Mouse (Mus musculus): ENCODE measurements around the gene Zfp811.
"Not testable (repeated sequence)": the region's sequence is repeated elsewhere in the genome, so short reads cannot be mapped to it uniquely, and the experiment has no call there.

The Zfp811 gene

DNA sequence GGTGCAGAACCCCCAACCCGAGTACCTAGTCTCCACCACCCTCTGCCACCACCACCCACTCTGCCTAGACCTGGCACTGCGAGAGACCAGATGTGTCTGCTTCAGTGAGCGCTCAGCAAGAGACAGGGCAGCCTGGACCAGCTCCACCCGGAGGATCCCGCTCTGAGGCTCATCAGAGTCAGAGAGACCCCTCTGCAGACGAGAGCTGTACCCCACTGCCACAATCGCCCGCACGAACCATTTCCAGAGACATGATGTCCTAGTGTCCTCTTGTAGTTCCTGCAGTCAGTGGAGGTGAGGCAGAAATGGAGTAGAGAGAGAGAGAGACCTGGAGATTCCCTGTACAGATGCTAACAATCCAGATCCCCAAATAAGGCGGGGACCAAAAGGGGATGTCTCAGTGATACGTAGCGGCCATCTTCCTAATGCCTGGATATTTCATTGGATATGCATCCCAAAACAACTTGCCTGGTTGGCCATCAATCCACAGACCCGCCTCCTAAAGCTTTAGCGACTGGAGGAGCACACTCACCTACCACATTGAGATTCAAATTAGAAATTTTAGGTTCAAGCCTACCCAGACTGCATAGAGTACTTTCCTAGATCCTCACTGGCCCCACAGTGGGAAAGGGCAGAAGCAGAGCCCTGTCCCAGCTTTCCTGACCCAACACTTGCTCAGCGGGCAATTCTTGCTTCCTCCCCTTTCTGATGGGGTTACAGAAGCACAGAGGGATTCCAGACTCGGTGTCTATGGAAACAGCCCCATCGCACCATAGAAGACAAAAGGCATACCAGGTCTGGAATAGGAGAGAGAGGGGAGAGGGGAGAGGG is at the start of gene Zfp811:
TSS of gene Zfp811 (minus strand) at position 388 of the 831 bp plus-strand sequence.
- DNase-seq, result no peak

DNA sequence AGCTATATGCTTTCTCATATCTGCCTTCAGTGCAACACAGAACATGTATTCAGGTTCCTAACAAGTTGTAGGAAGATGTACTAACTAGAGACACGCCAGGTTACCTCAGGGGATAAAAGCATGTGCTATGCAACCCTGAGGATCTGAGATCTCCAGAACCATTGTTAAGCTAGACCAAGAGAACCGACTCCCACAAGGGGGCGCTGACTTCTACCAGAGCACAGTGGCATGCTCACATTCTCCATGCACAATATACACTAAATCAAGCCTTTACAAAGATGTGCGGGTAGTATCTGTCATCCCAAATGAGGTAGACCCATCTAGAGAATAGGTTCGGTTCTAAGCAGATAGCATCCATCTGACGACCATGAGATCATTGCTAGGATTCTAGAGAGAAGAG is 47.0 kb upstream of the Zfp811 start:
- DNase-seq, result not testable (repeated sequence)

DNA sequence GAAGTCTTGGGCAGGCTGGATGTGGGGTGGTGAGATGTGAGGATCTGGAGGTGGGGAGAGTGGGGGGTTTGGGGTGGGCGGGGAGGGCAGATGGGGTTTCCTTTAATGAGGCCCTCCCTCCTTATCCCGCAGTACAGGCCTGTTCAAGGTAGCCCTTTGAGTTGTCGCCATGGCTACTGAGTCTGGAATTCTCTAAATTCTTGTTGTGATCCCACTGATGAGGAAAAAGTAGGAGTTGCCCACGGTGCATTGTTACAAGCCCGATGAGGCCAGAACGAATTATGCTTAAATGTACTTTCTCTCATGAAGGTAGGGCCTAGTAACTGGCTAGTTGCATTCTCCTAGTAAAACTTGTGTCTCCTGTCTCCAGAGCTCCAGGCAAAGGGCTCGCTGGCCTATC is 41.9 kb upstream of the Zfp811 start:
- no peak for DNase-seq

DNA sequence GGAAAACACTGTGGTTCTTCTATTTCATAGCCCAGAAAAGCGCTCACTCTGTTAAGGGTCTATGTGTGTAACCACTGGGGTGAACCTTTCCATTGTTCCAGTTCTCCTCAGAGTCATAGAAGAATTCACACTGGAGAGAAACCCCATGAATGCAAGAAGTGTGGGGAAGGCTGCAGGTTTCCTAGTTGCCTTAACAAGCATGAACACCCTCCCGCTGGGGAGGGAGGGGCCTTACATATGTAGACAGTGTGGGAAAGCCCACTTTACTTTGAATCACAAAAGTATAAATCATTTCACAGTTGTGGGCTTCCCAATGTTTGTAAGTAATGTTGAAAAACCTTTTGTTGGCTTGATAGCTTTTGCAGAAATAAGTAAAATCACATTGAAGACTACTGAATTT is 31.7 kb upstream of the Zfp811 start:
- DNase-seq, result no peak

DNA sequence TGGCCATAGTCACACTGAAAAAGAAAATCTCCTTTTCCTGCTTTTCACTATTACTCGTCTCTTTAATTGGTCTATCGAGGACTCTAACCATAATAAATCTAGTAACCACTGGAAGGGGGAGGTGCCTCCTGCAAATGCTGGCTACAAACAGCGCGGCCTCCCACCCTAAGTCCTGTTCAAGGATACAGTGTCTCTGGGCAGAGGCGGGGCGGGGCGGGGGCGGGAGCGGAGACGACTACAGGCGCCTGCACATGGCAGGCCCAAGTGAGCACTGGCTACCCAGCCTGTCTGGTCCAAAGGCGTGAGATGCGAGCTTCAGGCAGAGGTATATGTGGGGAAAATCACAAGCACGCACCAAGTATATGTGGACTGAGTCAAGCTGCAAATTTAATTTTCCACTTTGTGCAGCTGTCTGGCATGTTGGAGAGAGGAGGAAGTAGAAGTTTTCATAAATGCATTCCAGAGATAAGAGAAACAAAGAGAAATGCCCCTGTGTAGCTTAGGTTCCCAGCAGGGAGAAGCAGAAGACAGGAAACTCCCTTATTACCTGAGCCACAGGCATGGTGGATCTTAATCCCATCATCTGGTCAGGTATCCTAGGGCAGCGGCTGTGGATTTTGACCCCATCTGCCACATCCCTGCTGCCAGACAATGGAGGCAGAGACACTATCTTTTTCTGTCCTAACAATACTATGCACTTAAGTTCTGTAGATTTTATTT is 29.5 kb upstream of the Zfp811 start:
- no peak for DNase-seq

DNA sequence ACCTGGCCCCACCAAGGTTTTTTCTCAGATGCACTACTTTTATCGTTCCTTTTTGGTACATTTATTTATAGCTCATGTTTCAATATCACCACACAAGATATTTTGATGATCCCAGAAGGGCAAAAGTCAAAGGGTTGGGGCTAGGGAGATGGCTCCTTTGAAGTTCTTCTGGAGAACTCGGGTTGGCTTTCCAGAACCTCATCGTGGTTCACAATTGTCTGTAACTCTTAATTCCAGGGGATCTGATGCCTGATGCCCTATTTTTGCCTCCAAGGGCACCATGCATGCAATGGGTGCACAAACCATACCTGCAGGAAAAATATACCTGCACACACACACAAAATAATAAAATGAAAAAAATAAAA is 20.7 kb upstream of the Zfp811 start:
- no peak for DNase-seq

DNA sequence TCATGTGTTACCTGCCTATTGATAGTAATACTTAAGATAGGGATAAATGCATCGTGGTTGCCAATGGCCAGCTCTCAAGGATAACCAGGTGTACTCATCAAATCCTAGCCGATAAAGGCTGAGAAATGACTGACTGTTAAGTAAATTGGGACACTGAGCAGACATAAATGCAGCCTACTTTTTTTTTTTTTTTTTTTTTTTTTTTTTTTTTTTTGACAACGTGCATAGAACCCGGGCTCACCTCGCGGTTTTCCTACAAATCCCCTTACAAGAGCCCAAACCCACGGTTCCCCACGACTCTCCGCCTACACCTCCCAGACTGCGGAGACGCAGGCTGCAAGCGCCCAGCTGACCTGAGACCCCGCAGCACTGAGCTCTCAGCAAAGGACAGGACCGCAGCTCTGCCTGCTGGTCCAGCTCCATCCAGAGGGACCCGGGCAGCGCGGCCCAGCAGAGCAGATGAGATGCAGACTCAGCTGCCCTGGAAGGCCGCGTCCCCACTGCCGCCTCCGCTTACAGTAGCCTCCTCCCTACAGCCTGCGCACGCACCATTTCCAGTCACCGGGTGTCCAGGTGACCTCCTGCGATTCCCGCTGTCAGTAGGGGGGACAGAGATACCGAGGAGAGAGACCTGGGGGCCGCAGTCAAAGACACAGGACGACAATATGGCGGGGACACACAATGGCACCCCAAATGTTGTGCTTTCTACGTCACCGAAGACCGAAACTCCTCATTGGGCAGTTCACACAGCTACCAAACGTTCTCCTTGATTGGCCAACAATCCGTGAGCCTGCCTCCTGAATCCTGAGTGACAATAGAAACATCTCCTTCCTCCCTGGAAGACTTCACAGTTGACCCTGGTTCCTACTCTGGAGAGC is 20.0 kb upstream of the Zfp811 start, which contains the start of gene Zfp799:
TSS of gene Zfp799 (minus strand) at position 722 of the 878 bp plus-strand sequence.
- DNase-seq, result peak; percentile 68

DNA sequence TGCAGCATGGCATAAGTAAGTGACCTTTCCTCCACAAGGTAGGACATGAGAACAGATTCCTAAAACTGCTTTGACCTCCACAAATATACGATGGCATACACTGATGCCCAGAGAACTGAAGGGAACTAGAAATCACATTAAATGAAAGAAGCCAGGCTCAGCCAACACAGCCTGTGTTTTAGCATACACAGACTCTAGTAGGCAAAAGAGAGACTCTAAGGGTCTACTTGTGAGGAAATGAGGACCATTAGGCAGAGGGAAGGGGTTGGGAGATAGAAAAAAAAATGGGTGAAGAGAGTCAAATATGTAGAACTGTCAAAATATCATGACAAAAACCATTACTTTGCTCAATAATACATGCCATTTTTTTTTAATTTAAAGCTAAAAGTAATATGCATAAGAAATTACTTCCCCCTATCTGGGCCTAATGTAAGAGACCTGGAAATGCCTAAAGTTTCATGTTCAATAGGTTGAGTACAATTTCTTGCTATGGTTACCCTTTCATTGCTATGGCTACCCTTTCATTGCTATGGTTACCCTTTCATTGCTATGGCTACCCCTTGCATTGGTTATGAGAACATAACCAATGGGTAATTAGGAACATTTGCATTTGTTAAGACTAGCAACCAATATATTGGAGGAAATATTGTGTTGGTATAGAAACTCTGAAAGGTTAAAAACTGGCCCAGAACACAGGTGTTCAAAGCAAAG is 6.5 kb upstream of the Zfp811 start:
- DNase-seq, result no peak

DNA sequence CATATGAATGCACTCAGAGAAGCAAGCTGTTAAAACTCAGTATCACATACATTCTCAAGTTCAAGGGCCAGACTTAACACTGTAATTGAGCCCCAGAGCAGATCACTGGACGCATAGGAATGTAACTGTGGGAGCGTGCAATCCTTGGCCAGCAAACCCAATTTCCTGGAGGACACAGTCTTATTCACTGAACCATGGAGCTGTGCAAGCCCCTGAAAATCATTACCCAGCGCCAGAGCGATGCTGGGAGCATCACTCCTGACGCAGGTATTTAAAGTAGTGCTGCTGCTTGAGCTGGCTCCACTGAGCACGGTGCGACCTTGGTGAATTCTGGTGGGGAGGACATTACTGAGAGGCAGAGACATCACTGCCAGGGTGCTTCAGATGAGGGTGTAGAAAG is 4.4 kb upstream of the Zfp811 start:
- no peak for DNase-seq

DNA sequence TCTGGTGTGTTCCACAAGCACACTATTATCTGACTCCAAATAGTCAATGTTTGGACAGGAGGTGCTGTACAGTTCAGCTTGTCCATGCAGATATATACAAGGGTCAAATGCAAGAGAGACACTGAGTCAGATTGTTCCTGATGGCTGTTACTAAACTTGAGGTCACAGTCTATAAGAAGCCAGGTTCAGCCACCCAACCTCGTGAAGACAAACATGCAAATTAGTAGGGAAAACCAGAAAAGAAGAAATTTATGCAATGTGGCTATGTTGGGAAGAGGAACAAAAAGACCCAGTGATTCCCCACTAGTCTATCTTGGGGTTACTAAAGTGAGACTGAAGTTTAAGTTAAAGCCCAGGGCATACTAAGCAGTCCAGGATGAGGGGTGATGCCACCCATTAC is 917 bp upstream of the Zfp811 start:
- no peak for DNase-seq

DNA sequence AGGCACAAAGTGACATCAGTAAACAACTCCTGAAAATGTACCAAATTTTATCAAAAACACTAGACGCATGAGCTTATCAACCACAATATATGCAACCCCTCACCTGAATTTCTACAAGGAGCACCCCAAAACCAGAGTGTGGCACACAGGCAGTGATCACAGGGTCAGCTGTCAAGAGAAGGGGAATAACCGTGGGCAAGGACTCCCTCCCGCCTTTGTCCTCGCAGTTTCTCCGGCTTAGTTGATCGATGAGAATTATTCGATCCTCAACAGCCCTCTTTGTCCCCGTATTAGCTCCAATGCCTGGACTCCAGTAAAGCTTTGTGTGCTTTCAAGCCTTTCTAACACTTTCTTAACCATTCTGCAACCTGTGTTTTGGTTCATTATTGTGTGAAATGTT is 810 bp downstream of the Zfp811 start:
- no peak for DNase-seq

DNA sequence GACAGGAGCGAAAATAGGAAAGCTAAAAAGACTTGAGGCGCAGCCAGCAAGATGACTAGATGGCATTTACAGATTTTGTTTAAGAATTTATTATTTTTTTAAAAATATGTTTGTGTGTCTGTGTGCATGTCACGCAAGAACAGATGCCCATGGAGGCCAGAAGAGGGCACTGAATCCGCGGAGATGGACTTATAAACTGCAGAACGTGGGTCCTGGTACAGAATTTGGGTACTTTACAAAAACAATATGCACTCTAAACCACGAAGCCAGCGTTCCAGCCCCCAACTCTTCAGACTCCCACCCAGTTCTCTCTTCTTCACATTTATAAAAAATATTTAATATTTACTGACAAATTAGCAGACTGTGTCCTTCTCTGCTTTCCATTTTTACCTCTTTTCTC is 20.5 kb downstream of the Zfp811 start:
- DNase-seq, result no peak

DNA sequence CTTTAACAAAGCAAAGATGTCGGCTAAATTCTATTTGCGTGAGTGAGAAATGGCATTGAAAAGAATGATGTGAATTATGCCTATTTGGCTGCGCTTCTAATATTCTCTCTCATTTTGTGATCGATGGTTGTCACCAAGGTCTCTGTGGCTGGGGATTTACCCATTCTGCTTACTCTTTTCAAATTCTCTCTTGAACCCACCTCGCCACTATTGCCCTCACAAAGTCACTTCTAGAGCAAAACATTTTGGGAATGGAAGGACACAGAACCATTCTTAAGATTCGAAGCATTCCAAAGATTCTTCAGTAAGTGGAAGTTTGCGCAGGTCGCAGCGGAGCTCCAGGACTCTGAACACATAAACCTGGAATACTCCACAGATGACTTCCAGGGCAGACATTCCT is 21.2 kb downstream of the Zfp811 start:
- DNase-seq, result no peak

DNA sequence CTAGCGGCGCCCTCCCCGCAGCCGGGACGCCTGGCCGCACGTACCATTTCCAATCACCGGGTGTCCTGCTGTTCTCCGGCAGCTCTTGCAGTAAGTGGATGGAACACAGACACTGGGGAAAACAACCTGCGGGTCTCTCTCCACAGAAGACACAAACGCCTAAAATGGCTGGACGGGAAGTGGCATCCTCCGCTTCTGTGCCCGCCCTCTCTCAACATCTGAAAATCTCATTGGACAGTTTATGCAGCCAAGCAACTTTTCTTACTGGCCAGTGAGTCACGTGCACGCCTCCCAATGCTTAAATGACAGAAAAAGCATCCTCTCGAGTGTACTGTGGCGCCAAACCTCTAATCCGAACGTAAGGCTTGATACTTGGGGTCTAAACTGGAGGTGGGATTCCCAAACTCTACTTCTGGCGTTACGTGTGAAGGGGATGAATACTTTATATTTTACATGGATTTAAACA is 21.6 kb downstream of the Zfp811 start, which contains the start of gene Zfp871:
TSS of gene Zfp871 (minus strand) at position 194 of the 466 bp plus-strand sequence.
- peak; percentile 80 for DNase-seq

DNA sequence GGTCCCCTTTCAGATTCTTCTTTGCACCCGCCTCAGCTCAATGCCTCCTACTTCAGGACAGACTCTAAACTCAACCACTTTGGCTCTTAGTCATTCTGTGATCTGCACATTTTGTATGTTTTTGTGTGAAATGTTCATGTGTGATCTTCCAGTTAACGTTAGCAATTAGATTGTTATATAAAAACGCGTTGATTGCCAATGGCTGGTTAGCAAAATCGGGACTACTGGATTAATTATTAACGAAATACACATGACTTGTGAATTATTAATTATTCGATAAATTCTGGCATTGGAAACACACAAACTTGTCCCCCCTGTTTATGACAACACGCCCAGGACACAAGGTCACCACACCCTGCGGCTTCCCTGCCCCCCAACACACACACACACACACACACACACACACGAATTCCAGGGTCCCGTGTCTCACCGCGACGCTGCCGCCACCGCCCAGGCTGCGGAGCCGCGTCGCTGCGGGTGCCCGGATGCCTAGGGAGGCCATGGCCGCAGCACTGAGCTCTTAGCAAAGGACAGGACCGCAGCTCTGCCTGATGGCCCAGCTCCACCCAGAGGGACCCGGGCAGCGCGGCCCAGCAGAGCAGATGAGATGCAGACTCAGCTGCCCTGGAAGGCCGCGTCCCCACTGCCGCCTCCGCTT is 22.2 kb downstream of the Zfp811 start:
- peak; percentile 63 for DNase-seq

DNA sequence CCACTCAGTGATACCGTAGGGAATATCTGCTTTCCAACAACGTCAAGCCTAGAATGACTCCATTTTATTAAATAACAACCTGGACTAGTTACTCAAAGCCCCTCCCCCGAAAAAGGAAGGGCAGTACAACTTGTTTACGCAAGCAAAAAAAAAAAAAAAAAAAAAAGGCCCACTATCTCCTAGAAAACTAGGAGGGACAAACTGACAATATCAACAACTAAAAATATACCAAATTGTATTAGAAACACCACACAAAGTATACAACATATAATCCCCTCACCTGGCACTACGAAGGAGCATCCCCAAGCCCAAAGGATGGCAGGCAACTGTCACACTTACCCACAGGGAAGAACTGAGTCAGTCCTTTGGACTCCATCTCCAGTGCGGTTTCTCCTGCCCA is 22.8 kb downstream of the Zfp811 start:
- DNase-seq, result no peak

DNA sequence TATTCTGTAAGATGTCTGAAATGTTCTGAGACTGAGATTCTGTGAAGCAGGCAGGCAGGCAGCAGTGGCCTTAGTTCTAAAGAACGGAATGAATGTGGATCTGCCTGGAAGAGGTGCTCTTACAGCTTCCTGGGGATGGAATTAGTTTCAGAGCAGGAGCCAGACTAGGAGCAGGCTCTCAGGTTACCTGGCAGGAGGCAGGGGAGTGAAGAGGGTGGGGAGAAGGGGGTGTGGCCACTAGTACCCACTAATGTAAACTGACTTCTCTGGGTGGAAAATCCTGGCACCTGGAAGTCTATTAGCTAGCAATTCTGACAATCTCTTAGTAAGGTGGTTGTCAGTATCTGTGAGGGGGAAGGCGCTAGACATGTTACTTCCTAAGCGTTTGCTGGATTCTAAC is 24.1 kb downstream of the Zfp811 start:
- no peak for DNase-seq

DNA sequence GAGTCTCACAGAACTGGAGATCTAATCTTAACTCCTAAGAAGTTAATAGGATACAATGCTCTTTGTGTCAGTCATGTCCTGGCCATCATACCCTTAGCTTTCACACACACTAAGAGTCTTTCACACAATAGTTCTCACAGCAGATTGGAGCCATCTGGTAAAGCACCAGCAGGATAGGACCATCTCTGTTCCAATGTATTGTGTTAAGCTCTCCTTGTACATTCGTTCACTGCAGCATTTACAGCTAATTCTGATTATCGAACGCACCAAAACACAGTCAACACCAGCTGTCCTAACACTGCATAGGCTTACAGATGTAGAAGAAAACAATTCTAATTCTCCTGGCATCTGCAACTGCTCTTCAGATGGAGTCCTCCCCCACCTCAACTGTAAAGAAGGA is 32.2 kb downstream of the Zfp811 start:
- DNase-seq, result no peak

DNA sequence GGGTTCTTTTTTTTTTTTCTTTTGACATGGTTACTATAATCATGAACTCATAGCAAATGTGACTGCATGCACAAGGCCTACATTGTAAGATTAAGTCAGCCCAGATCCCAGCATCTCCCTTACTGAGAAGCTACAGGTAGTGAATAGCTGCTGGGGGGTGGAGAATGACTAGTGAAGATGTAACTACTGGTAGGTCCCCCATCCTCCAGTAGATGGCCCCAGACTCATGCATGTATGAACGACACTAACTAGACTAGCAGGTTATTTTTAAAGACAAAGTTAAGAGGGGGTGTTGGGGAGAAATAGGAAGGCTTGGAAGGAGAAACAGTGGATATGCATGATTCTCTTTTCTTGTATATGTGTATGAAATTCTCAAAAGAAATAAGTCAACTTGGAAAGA is 38.5 kb downstream of the Zfp811 start:
- DNase-seq, result peak; percentile 41

DNA sequence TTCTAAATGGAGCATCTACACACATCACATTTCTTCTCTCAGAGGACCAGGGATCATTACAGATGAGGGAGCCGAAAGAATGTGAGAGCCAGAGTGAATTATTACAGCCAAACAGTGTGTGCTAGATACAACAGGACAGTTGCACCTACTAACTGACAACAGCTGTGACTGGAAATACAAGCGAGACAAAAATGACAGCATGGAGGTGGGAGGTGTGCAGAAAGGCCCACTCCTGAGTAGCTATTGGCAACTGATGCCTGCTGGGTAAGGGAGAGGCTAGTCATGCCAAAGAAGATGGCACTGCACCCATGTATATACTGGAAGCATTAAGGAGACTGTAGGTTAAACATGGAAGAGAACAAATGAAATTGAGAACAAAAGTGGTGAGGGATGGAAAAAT is 43.3 kb downstream of the Zfp811 start:
- DNase-seq, result no peak

DNA sequence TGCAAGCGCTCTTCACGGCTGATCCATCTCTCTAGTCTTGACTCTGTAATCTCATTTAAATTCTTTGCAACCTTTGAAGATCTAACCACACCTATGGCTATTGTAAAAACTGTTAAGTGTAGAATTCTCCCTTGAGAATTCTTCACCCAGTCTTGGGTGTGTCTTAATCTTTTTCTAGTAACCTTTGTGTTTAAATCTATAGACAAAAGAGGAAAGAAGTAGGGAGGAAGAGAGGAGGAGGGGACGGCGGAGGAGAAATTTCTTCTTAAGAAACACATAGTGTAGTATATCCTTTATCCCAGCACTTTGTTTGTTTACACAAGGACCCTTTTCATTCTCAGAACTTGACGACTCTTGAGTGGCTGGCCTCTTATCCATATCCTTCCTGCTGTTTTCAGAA is 52.4 kb downstream of the Zfp811 start:
- no peak for DNase-seq

DNA sequence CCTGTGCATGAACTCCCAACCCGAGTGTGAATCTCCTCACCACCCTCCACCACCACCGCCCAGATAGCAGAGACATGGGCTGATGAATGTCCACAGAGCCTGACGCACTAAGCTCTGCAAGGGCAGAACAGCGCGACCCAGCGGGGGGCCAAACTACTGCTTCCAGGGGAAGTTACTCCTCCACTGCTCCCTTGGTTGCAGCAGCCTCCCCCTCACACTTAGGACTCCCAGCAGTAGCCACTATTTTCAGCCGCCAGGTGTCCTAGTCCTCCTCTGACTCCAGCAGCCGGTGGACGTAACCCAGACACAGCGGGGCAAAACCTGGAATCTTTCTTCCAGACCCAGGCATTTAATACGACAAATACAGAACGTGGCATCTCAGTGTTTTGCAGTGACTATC is 56.1 kb downstream of the Zfp811 start:
- peak; percentile 20 for DNase-seq
